Mouse (Mus musculus) myocyte (in vitro differentiated cells): ENCODE measurements at regions not wholly inside any gene's neighbourhood (a gene's known extent, or its start where the extent isn't known, plus 50 kb on each side); places are given as distances from the start of the nearest gene placed in this dataset.

Experiments
- H3K27me3 ChIP-seq: one replicate; pipeline ENCODE4 v1.6.1; 2011; ENCODE audit not compliant: control insufficient read depth, insufficient read depth, insufficient read length
- H3K36me3 ChIP-seq: one replicate; pipeline ENCODE4 v1.6.1; 2011; ENCODE audit not compliant: control insufficient read depth, insufficient read depth
- H3K4me2 ChIP-seq: one replicate; pipeline ENCODE4 v1.6.1; 2011; ENCODE audit warnings: low read depth, control low read depth
- H3K4me3 ChIP-seq: one replicate; pipeline ENCODE4 v1.5.1; 2011; ENCODE audit warnings: mild to moderate bottlenecking, control low read depth, moderate library complexity
- H3K79me2 ChIP-seq: one replicate; pipeline ENCODE4 v1.6.1; 2011; ENCODE audit not compliant: control insufficient read depth, insufficient read depth
- H3ac ChIP-seq: one replicate; pipeline ENCODE4 v1.6.1; 2011; ENCODE audit not compliant: control insufficient read depth, insufficient read length
- CEBPB ChIP-seq: IDR thresholded peaks from 2 replicates; pipeline ENCODE4 v1.6.1; 2011; ENCODE audit warnings: mild to moderate bottlenecking, moderate library complexity; ENCODE audit not compliant: poor library complexity, insufficient read depth, severe bottlenecking
- E2F4 ChIP-seq: IDR thresholded peaks from one replicate; pipeline ENCODE4 v1.6.1; 2011; ENCODE audit warnings: mild to moderate bottlenecking, control low read depth, moderate library complexity; ENCODE audit not compliant: insufficient read depth
- MAX ChIP-seq: IDR thresholded peaks from one replicate; pipeline ENCODE4 v1.6.1; 2011; ENCODE audit warnings: low read depth, mild to moderate bottlenecking, control low read depth
- MYOD1 ChIP-seq, 3 experiments: IDR thresholded peaks; one replicate each; pipeline ENCODE4 v1.6.1; 2011; ENCODE audit warnings: control low read depth in 2 of 3, low read depth in 2 of 3, mild to moderate bottlenecking in 2 of 3, moderate library complexity in 1 of 3; ENCODE audit not compliant: insufficient read length in 2 of 3, control insufficient read depth in 1 of 3
- MYOG ChIP-seq, 3 experiments: IDR thresholded peaks; one replicate each; pipeline ENCODE4 v1.6.1; 2011; ENCODE audit warnings: control low read depth in 2 of 3, low read depth in 2 of 3, mild to moderate bottlenecking in 2 of 3; ENCODE audit not compliant: insufficient read length in 2 of 3, control insufficient read depth in 1 of 3, insufficient read depth in 1 of 3
- POLR2A ChIP-seq: IDR thresholded peaks from one replicate; pipeline ENCODE4 v1.6.1; 2011; ENCODE audit warnings: low read depth, mild to moderate bottlenecking, control low read depth, moderate library complexity; ENCODE audit not compliant: insufficient read length
- POLR2AphosphoS2 ChIP-seq: IDR thresholded peaks from one replicate; pipeline ENCODE4 v1.6.1; 2011; ENCODE audit warnings: low read depth, control low read depth; ENCODE audit not compliant: insufficient read length
- REST ChIP-seq: IDR thresholded peaks from one replicate; pipeline ENCODE4 v1.6.1; 2011; ENCODE audit warnings: mild to moderate bottlenecking, control low read depth, moderate library complexity; ENCODE audit not compliant: insufficient read depth, insufficient read length
- SRF ChIP-seq: IDR thresholded peaks from one replicate; pipeline ENCODE4 v1.6.1; 2011; ENCODE audit warnings: low read depth; ENCODE audit not compliant: control insufficient read depth, insufficient read length
- TCF12 ChIP-seq: IDR thresholded peaks from one replicate; pipeline ENCODE4 v1.6.1; 2011; ENCODE audit warnings: mild to moderate bottlenecking, control low read depth; ENCODE audit not compliant: poor library complexity, insufficient read depth, severe bottlenecking
- TCF3 ChIP-seq: IDR thresholded peaks from one replicate; pipeline ENCODE4 v1.6.1; 2011; ENCODE audit warnings: low read depth, control low read depth; ENCODE audit not compliant: insufficient read length
- USF1 ChIP-seq: IDR thresholded peaks from one replicate; pipeline ENCODE4 v1.6.1; 2011; ENCODE audit warnings: low read depth, mild to moderate bottlenecking, control low read depth, moderate library complexity

DNA sequence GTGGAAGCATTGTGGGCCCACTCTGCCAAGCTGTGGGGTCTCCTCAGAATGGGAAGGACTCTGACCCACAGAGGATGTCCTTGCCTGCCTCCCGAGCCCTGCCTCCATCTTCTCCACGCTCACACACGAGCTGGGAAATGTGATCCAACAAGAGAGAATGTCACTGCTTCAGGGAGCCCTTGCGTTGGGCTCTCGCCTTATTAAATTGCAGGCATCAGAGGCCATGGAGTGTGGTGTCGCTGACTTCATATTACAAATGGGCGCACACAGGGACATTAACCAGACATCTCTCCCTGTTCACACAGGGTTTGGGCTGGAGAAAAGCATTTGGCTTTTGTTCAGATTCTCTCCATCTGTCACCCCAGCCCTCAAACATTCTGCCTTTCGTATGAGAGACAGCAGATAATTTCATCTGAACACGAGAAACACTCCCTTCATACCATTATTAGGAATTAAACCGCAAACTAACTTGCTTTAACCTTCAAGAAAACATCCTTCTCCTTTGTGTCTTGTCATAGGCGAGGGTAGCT is 179.2 kb downstream of the Ackr3 start:
- no peaks in the 10 kb centered on the region for H3K79me2 ChIP-seq
- H3ac ChIP-seq, result no peak overlapping the region
- TF ChIP-seq USF1 (no peak), TCF12 (no peak), REST (no peak), MYOD1 (IDR thresholded peaks at IDR 0.05; ENCODE audit: control insufficient read depth in 1 of 3, insufficient read length in 2 of 3, low read depth in 2 of 3) (no peak)

DNA sequence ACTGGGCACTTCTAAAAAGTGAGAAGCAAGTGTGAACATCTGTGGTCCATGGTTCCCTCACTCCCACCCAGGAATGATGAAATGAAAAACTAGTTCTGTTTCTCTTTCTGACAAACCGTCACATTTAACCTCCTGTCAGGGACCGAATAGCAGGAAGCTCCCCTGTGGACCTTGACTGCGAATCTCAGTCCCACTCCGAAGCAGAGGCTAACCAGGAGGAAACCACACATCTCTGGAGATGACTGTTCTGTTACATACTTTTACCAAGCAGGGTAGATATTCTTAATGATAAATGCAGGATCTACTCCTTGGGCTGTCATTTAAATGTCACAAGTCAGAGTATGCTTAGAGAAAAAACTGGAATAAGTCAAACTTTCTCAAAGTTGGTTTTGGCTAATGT is 181.2 kb downstream of the Ackr3 start:
- Histone ChIP-seq H3K4me2 (no peak overlapping the region), H3K27me3 (no peaks in the 10 kb centered on the region), H3ac (no peak overlapping the region), H3K79me2 (no peaks in the 10 kb centered on the region), H3K36me3 (no peaks in the 10 kb centered on the region), H3K4me3 (no peak overlapping the region)
- TF ChIP-seq MAX (no peak), TCF12 (no peak), POLR2A (no peak), SRF (no peak), POLR2AphosphoS2 (no peak), USF1 (no peak), E2F4 (no peak), REST (no peak)

More for the DNA sequence above, 179.2 kb downstream of the Ackr3 start:
- Histone ChIP-seq H3K4me2 (no peak overlapping the region), H3K27me3 (no peaks in the 10 kb centered on the region), H3K36me3 (no peaks in the 10 kb centered on the region), H3K4me3 (no peak overlapping the region)

DNA sequence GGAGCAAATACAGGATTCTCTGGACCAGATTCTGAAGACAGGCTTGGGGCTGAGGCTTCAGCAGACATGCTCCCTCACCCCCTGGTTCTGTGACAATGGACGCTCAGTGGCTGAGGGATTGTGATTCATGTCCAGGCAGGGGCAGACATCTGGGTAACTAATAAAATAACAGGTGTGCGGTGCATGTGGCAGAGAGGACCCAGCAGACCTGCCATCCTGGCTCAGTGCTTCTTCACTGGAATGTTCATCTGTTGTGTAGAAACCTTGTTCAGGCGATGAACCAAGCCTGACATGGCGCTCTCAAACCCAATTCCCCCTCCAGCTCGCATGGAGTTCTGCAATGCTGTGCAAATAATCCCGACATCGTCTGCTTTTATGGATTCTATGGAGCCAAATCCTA is 183.0 kb downstream of the Ackr3 start:
- H3K36me3 ChIP-seq, result no peaks in the 10 kb centered on the region
- TF ChIP-seq MYOG (IDR thresholded peaks at IDR 0.05; ENCODE audit: control insufficient read depth in 1 of 3, insufficient read depth in 1 of 3, insufficient read length in 2 of 3, low read depth in 2 of 3), result peak in 1 of 3 experiments; percentile 61
- TF ChIP-seq POLR2AphosphoS2, result no peak
- peak in 2 of 3 experiments; percentile 53 to 72 for TF ChIP-seq MYOD1 (IDR thresholded peaks at IDR 0.05; ENCODE audit: control insufficient read depth in 1 of 3, insufficient read length in 2 of 3, low read depth in 2 of 3)
- TF ChIP-seq REST, result no peak
- no peak for TF ChIP-seq TCF12
- no peak for TF ChIP-seq E2F4
- no peak overlapping the region for H3ac ChIP-seq
- H3K4me2 ChIP-seq, result peak overlapping the region; percentile 4
- no peaks in the 10 kb centered on the region for H3K27me3 ChIP-seq
- no peaks in the 10 kb centered on the region for H3K79me2 ChIP-seq
- H3K4me3 ChIP-seq, result no peak overlapping the region

DNA sequence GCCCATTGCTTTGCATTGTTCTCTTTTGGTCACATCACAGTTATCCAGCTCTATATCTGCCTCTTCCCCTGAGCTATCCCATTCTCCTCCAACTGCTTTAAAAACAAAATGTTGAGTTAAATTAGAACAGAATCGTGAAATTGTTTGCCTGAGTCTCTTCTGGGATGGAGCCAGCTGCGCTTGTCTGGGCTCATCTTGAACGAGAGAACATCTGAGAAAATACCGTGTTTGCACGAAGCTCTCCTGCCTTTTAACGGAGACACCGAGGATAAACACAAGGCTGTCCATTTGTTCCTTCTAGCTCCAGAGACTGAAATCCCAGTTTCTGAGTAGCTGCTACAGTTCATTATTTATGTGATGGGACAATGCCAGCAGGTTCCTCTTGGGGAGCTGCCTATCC is 186.6 kb downstream of the Ackr3 start:
- no peaks in the 10 kb centered on the region for H3K36me3 ChIP-seq
- H3ac ChIP-seq, result no peak overlapping the region
- H3K27me3 ChIP-seq, result no peaks in the 10 kb centered on the region
- no peak overlapping the region for H3K4me3 ChIP-seq
- H3K4me2 ChIP-seq, result no peak overlapping the region
- TF ChIP-seq SRF, result no peak
- H3K79me2 ChIP-seq, result no peaks in the 10 kb centered on the region

DNA sequence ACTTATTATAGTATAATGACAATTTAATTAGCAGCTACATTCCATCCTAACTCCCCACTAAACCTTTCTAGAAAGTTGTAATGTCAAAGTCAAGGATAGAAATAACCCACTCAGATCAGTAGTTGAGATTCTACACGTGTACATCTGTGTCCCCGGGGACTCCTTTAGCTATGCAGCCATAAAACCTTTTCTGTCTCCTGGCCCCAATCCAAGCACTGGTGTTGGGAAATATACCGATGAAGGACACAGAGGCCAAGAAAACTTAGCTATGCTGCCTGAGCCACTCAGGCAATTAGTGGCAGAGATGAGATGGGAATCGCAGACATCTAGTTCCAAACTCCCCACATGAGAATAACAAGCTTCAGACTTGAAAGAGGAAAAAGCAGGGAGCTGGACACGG is 190.1 kb downstream of the Ackr3 start:
- TF ChIP-seq REST (no peak), MYOD1 (IDR thresholded peaks at IDR 0.05; ENCODE audit: control insufficient read depth in 1 of 3, insufficient read length in 2 of 3, low read depth in 2 of 3) (no peak), MYOG (IDR thresholded peaks at IDR 0.05; ENCODE audit: control insufficient read depth in 1 of 3, insufficient read depth in 1 of 3, insufficient read length in 2 of 3, low read depth in 2 of 3) (no peak), TCF3 (no peak), USF1 (no peak), POLR2A (no peak), CEBPB (no peak), MAX (no peak)
- no peaks in the 10 kb centered on the region for H3K79me2 ChIP-seq
- no peak overlapping the region for H3K4me2 ChIP-seq
- no peaks in the 10 kb centered on the region for H3K27me3 ChIP-seq
- H3K36me3 ChIP-seq, result no peaks in the 10 kb centered on the region
- no peak overlapping the region for H3K4me3 ChIP-seq
- no peak overlapping the region for H3ac ChIP-seq
